Mouse (Mus musculus) hindbrain, postnatal 0 days (tissue): Measurements from ENCODE around the gene Abcb1b. TPM values are rescaled to one million over a fixed set of nuclear protein-coding genes. Genes with fewer than 3 reads are reported as not detected.

ENCODE experiments used
- ATAC-seq: fragments of 200-750 bp; cut with Nextera tagmentation; 2 replicates; pipeline ENCODE4 v1.8.0; 2017; ENCODE audit warnings: mild to moderate bottlenecking, moderate TSS enrichment, moderate library complexity
- DNase-seq: peaks from one replicate; pipeline ENCODE4 v3.0.0-alpha.2; 2015; ENCODE audit warnings: low spot score
- H3K27ac ChIP-seq: fragments of 300-500 bp; sonication (generic); 2 replicates; pipeline ENCODE4 v1.5.1; 2014; ENCODE audit warnings: mild to moderate bottlenecking
- H3K27me3 ChIP-seq: fragments of 300-500 bp; sonication (generic); 2 replicates; pipeline ENCODE4 v1.6.1; 2014; ENCODE audit warnings: low read length, mixed read lengths; ENCODE audit not compliant: insufficient read depth
- H3K36me3 ChIP-seq: fragments of 300-500 bp; sonication (generic); 2 replicates; pipeline ENCODE4 v1.6.1; 2014; ENCODE audit warnings: low read length, mixed read lengths; ENCODE audit not compliant: insufficient read depth
- H3K4me1 ChIP-seq: fragments of 300-500 bp; sonication (generic); 2 replicates; pipeline ENCODE4 v1.6.1; 2014; ENCODE audit warnings: antibody characterized with exemption, low read length, mixed read lengths; ENCODE audit not compliant: insufficient read depth
- H3K4me2 ChIP-seq: fragments of 300-500 bp; sonication (generic); 2 replicates; pipeline ENCODE4 v1.6.1; 2014; ENCODE audit warnings: low read depth, mild to moderate bottlenecking, low read length, moderate library complexity, mixed read lengths
- H3K4me3 ChIP-seq: fragments of 300-500 bp; sonication (generic); 2 replicates; pipeline ENCODE4 v1.5.1; 2014; ENCODE audit warnings: low read length
- H3K9ac ChIP-seq: fragments of 300-500 bp; sonication (generic); replicated peaks from 2 replicates; pipeline ENCODE4 v1.6.1; 2014; ENCODE audit warnings: mild to moderate bottlenecking, low read length, moderate library complexity, mixed read lengths
- H3K9me3 ChIP-seq: fragments of 300-500 bp; sonication (generic); 2 replicates; pipeline ENCODE4 v1.6.1; 2016; ENCODE audit warnings: low read length, mixed read lengths
- CTCF ChIP-seq: IDR thresholded peaks from 2 replicates; pipeline ENCODE4 v1.5.1; 2016; ENCODE audit warnings: antibody characterized with exemption, control low read depth, low read depth
- WGBS: fragments of 180-500 bp; shearing (Covaris S2); extraction: QIAGEN DNeasy Blood & Tissue Kit; methylation state at CpG from one replicate; pipeline ENCODE4 v1.1.7; 2014; 5-methylcytosine and 5-hydroxymethylcytosine counted together
- polyA plus RNA-seq: library from polyadenylated mRNA; unstranded; fragments of >200 nt; fragmentation: Nextera tagmentation; extraction: Ambion mirVana; gene quantifications from 2 replicates; pipeline ENCODE4 v1.2.1, GENCODE M21; 2015
- total RNA-seq: library from RNA; depleted of rRNA; stranded (reverse); fragments of >200 nt; gene quantifications from 2 replicates; pipeline ENCODE4 v1.2.3, GENCODE M21; 2014; rRNA removed

Abcb1b gene
- total and polyA plus RNA-seq, 2 experiments from 2014 or later = 0.99 to 1.4 TPM

DNA sequence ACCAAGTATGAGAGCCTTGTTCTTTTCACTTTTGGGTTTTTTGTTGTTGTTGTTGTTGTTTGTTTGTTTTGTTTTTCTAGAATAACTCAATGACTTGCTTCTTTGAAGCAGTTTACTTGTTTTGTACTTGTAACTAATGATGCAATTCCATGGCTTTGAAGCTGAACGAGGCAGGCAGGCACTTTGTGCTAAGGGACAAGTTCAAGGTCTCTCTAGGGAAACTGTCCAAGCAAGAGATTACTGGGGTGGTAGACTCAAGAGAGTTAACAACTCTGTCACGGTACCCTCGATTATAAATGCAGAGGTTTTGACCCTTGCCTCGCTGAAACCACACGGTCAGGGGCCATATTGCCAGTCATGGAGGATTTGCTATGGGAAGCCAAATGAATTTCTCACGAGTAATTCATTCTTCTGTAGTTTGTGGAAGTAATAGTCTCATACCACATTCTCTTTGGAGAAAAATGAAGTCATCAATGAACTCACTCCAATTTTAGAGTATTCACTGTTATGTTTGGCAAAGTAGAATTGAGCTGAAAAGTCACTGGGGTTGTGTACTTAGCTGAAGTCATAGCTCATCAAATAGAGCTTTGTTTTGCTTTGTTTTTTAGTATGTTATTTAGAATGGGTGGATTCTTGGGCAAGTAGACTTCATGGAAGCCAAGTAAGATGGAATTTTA lies 104.3 kb downstream of the Abcb1b start:
- DNase-seq (no peak), ATAC-seq (no peak)
- H3K27ac ChIP-seq = no peak overlapping the region
- no peaks in the 10 kb centered on the region for H3K9me3 ChIP-seq
- H3K36me3 ChIP-seq = no peaks in the 10 kb centered on the region
- no peak overlapping the region for H3K4me3 ChIP-seq
- H3K9ac ChIP-seq = no peak overlapping the region
- no peaks in the 10 kb centered on the region for H3K4me1 ChIP-seq
- WGBS = 43% methylated on average over 6 of the region's 6 CpGs
- TF ChIP-seq CTCF = no peak
- no peak overlapping the region for H3K4me2 ChIP-seq
- H3K27me3 ChIP-seq = no peaks in the 10 kb centered on the region

DNA sequence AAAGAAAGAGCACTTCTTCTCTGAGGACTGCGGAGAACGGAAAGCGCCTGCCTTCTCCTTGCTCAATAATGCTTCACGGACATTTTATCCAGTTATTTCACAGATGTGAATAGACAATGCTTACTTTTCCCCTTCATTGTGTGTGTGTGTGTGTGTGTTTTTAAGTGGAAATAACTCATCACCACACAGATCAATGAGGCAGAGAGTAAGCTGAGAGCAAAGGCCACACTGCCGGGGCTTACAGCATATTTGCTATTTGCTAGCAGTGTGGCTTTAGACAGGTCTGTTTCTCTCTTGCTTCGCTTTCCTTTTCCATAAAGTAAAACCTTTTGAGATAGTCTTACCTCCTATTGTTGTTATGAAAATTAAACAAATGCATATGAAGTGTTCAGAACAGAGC lies 106.6 kb downstream of the Abcb1b start:
- Histone ChIP-seq H3K4me1 (no peaks in the 10 kb centered on the region), H3K4me2 (no peak overlapping the region), H3K36me3 (no peaks in the 10 kb centered on the region), H3K27me3 (no peaks in the 10 kb centered on the region), H3K4me3 (no peak overlapping the region), H3K9me3 (no peaks in the 10 kb centered on the region), H3K9ac (no peak overlapping the region), H3K27ac (no peak overlapping the region)
- ATAC-seq (no peak), DNase-seq (no peak)
- 40% methylated on average over 6 of the region's 6 CpGs for WGBS
- TF ChIP-seq CTCF = no peak

DNA sequence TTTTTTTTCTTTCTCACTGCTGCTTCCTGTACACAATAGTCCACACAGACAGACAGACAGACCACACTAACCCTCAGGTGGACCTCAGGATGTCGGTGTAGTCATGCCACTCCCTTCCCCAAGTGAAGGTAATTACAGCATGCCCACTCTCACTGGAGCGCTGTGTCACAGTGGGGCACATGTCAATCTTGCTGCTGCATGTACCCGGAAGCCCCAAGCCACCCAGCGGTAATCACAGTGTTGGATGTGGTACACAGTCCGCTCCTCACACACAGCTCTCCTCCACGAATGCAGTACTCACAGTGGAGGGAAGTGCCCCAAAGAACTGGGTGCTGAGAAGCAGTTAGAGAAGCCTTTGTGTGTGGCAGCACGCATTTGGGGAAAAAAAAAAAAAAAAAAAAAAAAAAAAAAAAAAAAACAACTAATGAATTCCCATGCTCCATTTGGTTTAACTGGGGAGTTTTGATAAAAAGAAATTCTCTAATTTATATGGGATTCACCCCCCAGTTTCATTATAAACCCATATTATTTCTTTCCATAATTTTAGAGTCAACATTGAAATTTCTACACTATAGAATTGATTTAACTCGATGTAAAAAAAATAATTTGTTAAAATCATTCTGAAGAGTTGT lies 113.7 kb downstream of the Abcb1b start:
- H3K27me3 ChIP-seq = no peaks in the 10 kb centered on the region
- no peaks in the 10 kb centered on the region for H3K36me3 ChIP-seq
- no peak overlapping the region for H3K4me2 ChIP-seq
- no peak overlapping the region for H3K27ac ChIP-seq
- no peak for TF ChIP-seq CTCF
- no peaks in the 10 kb centered on the region for H3K9me3 ChIP-seq
- DNase-seq (no peak), ATAC-seq (no peak)
- no peaks in the 10 kb centered on the region for H3K4me1 ChIP-seq
- 75% methylated on average over 8 of the region's 8 CpGs for WGBS
- no peak overlapping the region for H3K4me3 ChIP-seq
- no peak overlapping the region for H3K9ac ChIP-seq

Other genes starting within 250 kb of the Abcb1b start
- 35.5 and 50.1 TPM in 2 replicates for gene Rundc3b, start 175.2 kb upstream of the Abcb1b start, total RNA-seq
- gene Rundc3b, start 175.2 kb upstream of the Abcb1b start, polyA plus RNA-seq = 27.3 and 27.8 TPM in 2 replicates
- 5.1 and 6.6 TPM in 2 replicates for gene Abcb1a, start 138.1 kb upstream of the Abcb1b start, total RNA-seq
- 3.0 and 3.1 TPM in 2 replicates for gene Abcb1a, start 138.1 kb upstream of the Abcb1b start, polyA plus RNA-seq
- gene Abcb4, start 95.6 kb downstream of the Abcb1b start, total RNA-seq = 0.72 and 1.4 TPM in 2 replicates
- 1.2 and 1.4 TPM in 2 replicates for gene Abcb4, start 95.6 kb downstream of the Abcb1b start, polyA plus RNA-seq
- gene Crot, start 199.2 kb downstream of the Abcb1b start, total RNA-seq = 18.3 and 20.7 TPM in 2 replicates
- gene Crot, start 199.2 kb downstream of the Abcb1b start, polyA plus RNA-seq = 26.0 and 30.3 TPM in 2 replicates